Mouse (Mus musculus) testis, adult 2 months (tissue): ENCODE measurements around the gene Lrp5. TPM values are rescaled to one million over a fixed set of nuclear protein-coding genes. Genes with fewer than 3 reads are reported as not detected.
"Not testable (repeated sequence)": the region's sequence is repeated elsewhere in the genome, so short reads cannot be mapped to it uniquely, and the experiment has no call there.

Source experiments
- H3K27ac ChIP-seq: fragments of 200-500 bp; 2 replicates; pipeline ENCODE4 v1.5.1; 2012; ENCODE audit warnings: low read depth, low read length; ENCODE audit not compliant: control insufficient read depth, insufficient read depth
- H3K27me3 ChIP-seq: fragments of 200-500 bp; 2 replicates; pipeline ENCODE4 v1.6.1; 2012; ENCODE audit warnings: mild to moderate bottlenecking, low read length, moderate library complexity; ENCODE audit not compliant: control insufficient read depth, insufficient read depth
- H3K36me3 ChIP-seq: fragments of 200-500 bp; 2 replicates; pipeline ENCODE4 v1.6.1; 2012; ENCODE audit warnings: mild to moderate bottlenecking, low read length; ENCODE audit not compliant: control insufficient read depth, insufficient read depth
- H3K4me1 ChIP-seq: fragments of 200-500 bp; 2 replicates; pipeline ENCODE4 v1.6.1; 2012; ENCODE audit warnings: low read length; ENCODE audit not compliant: control insufficient read depth, insufficient read depth
- H3K4me3 ChIP-seq: fragments of 200-500 bp; 2 replicates; pipeline ENCODE4 v1.5.1; 2012; ENCODE audit warnings: low read depth, mild to moderate bottlenecking, low read length, moderate library complexity, mixed read lengths; ENCODE audit not compliant: control insufficient read depth
- CTCF ChIP-seq: fragments of 200-500 bp; IDR thresholded peaks from 2 replicates; pipeline ENCODE4 v1.5.1; 2012; ENCODE audit warnings: low read depth, mild to moderate bottlenecking, inconsistent platforms, low read length, moderate library complexity; ENCODE audit not compliant: control insufficient read depth, insufficient read depth, insufficient replicate concordance
- POLR2A ChIP-seq: fragments of 200-500 bp; IDR thresholded peaks from 2 replicates; pipeline ENCODE4 v1.6.1; 2012; ENCODE audit warnings: low read depth, mild to moderate bottlenecking, inconsistent platforms, low read length, moderate library complexity; ENCODE audit not compliant: control insufficient read depth
- polyA plus RNA-seq: library from polyadenylated mRNA; depleted of rRNA; stranded (reverse); fragments of >200 nt; gene quantifications from 2 replicates; pipeline ENCODE4 v1.2.3, GENCODE M21; 2012

Gene Lrp5
- polyA plus RNA-seq, 1 experiment = 24.9 TPM

GRCm38 (mm10) chr19:3667979-3668378, 18.4 kb downstream of the Lrp5 start:
- no peak overlapping the region for H3K4me3 ChIP-seq
- H3K27ac ChIP-seq = no peak overlapping the region
- no peaks in the 10 kb centered on the region for H3K36me3 ChIP-seq
- TF ChIP-seq POLR2A = no peak
- TF ChIP-seq CTCF = no peak
- no peaks in the 10 kb centered on the region; the same call in 1 of the 2 replicates for H3K4me1 ChIP-seq
- no peaks in the 10 kb centered on the region for H3K27me3 ChIP-seq

- Histone ChIP-seq H3K27me3 (no peaks in the 10 kb centered on the region), H3K4me3 (no peak overlapping the region), H3K27ac (no peak overlapping the region), H3K4me1 (no peaks in the 10 kb centered on the region; the same call in 1 of the 2 replicates), H3K36me3 (no peaks in the 10 kb centered on the region)
- TF ChIP-seq POLR2A = no peak
- no peak for TF ChIP-seq CTCF
These were observed 19.0 kb downstream of the Lrp5 start for GRCm38 (mm10) chr19:3667155-3667895.

GRCm38 (mm10) chr19:3666632-3667031, 19.7 kb downstream of the Lrp5 start:
- H3K4me1 ChIP-seq = no peaks in the 10 kb centered on the region; the same call in 1 of the 2 replicates
- TF ChIP-seq POLR2A (no peak), CTCF (no peak)
- no peaks in the 10 kb centered on the region for H3K27me3 ChIP-seq
- no peak overlapping the region for H3K4me3 ChIP-seq
- no peaks in the 10 kb centered on the region for H3K36me3 ChIP-seq
- H3K27ac ChIP-seq = no peak overlapping the region

- Histone ChIP-seq H3K4me1 (no peaks in the 10 kb centered on the region; the same call in 1 of the 2 replicates), H3K27me3 (no peaks in the 10 kb centered on the region), H3K36me3 (no peaks in the 10 kb centered on the region), H3K27ac (no peak overlapping the region), H3K4me3 (no peak overlapping the region)
- TF ChIP-seq CTCF = no peak
- no peak for TF ChIP-seq POLR2A
These were observed 20.9 kb downstream of the Lrp5 start for GRCm38 (mm10) chr19:3665510-3665909.

GRCm38 (mm10) chr19:3657947-3658346, 28.4 kb downstream of the Lrp5 start:
- Histone ChIP-seq H3K27ac (no peak overlapping the region), H3K36me3 (no peaks in the 10 kb centered on the region), H3K27me3 (no peaks in the 10 kb centered on the region), H3K4me3 (no peak overlapping the region), H3K4me1 (peaks cover 6% of the 10 kb centered on the region)
- TF ChIP-seq POLR2A (no peak), CTCF (no peak)

- not testable (repeated sequence) for H3K36me3 ChIP-seq, H3K27ac ChIP-seq, H3K4me3 ChIP-seq, H3K27me3 ChIP-seq, H3K4me1 ChIP-seq
These were observed 29.3 kb downstream of the Lrp5 start for GRCm38 (mm10) chr19:3657065-3657464.

- Histone ChIP-seq H3K27ac (no peak overlapping the region), H3K4me3 (no peak overlapping the region), H3K36me3 (no peaks in the 10 kb centered on the region), H3K4me1 (peaks cover 6% of the 10 kb centered on the region), H3K27me3 (no peaks in the 10 kb centered on the region)
- TF ChIP-seq CTCF (no peak), POLR2A (no peak)
These were observed 30.2 kb downstream of the Lrp5 start for GRCm38 (mm10) chr19:3656144-3656543.

- TF ChIP-seq POLR2A (no peak), CTCF (no peak)
- Histone ChIP-seq H3K27me3 (no peaks in the 10 kb centered on the region), H3K4me3 (no peak overlapping the region), H3K36me3 (no peaks in the 10 kb centered on the region), H3K4me1 (peaks cover 6% of the 10 kb centered on the region), H3K27ac (no peak overlapping the region)
These were observed 31.4 kb downstream of the Lrp5 start for GRCm38 (mm10) chr19:3654940-3655339.
